Mouse (Mus musculus) adrenal gland, adult 8-10 months (tissue): Measurements from ENCODE around the gene Zfp975. TPM values are rescaled to one million over a fixed set of nuclear protein-coding genes. Genes with fewer than 3 reads are reported as not detected.
"Not testable (repeated sequence)": the region's sequence is repeated elsewhere in the genome, so short reads cannot be mapped to it uniquely, and the experiment has no call there.

Experiments
- DNase-seq: peaks from one replicate; pipeline ENCODE4 v3.0.0; 2022
- total RNA-seq, 4 experiments: library from RNA; stranded (reverse); gene quantifications; 2 replicates each; pipeline ENCODE4 v1.2.4; 2022

Gene Zfp975
- total RNA-seq = 10 to 100 TPM in 1 of 4 experiments, 1 to 10 TPM in 3; 5.0 to 10.2 (median 6.4) TPM

DNA sequence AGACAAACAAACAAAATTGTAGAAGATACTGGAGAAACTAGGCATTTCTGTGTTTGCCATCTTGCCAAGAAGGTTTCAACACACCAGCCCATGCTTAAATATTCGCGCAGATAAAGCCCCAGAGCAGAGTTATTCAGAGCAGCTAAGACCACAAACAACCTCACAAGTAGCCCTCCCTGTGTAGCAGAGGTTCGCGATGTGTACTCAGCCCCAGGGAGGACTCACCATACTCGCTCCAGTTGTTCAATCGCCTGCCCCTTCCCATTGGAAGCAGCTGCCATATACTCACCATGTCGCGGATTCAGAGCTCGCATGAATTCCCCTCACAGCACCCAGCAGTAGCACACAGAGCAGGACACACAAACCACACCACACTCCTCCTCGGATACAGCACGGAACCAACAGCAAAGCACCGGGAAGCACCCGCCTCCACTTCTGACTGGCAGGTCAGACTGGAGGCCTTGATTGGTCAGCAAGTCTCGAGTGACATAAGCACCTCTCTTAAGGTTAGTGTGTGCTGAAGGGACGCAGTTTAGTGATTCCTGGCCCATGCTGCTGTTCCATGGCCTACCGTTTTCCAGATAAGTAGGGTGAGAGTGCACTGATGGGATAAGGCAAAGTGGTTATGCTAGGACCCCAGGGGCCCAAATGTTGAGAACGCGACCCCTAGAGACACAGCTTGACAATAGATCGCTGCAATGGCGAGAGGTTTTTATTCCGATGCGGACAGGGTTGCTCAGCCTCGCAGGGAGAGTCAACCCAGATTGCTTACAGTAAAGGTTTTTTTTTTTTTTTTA, at the start of gene Zfp975:
Zfp975 (minus strand) TSS at position 381 of the 797 bp plus-strand sequence.
- peak; percentile 83 for DNase-seq

GRCm38 (mm10) chr7:42738536-42739210, 46.1 kb upstream of the Zfp975 start:
- DNase-seq = no peak

DNA sequence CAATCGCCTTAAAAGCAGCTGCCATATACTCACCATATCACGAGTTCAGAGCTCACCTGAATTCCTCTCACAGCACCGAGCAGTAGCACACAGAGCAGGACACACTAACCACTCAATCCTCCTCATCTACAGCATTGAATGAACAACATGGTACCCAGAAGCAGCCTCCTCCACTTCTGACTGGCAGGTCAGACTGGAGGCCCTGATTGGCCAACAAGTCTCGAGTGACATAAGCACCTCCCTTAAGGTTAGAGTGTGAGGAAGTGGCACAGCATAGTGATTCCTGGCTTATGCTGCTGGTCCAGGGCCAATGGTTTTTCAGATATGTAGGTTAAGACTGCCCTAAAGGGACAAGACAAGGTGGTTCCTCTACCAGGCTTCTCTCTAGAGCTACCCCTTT, 34.4 kb upstream of the Zfp975 start, which contains the start of gene Gm17067:
Gm17067 (minus strand) TSS at position 101 of the 400 bp plus-strand sequence.
- DNase-seq = not testable (repeated sequence)

- peak; percentile 2 for DNase-seq
Observed at GRCm38 (mm10) chr7:42693251-42693650, 709 bp upstream of the Zfp975 start.

GRCm38 (mm10) chr7:42680081-42680480, 12.5 kb downstream of the Zfp975 start:
- DNase-seq = not testable (repeated sequence)

GRCm38 (mm10) chr7:42679646-42680045, 12.9 kb downstream of the Zfp975 start:
- DNase-seq = not testable (repeated sequence)

GRCm38 (mm10) chr7:42660140-42660539, 32.4 kb downstream of the Zfp975 start:
- DNase-seq = not testable (repeated sequence)

DNA sequence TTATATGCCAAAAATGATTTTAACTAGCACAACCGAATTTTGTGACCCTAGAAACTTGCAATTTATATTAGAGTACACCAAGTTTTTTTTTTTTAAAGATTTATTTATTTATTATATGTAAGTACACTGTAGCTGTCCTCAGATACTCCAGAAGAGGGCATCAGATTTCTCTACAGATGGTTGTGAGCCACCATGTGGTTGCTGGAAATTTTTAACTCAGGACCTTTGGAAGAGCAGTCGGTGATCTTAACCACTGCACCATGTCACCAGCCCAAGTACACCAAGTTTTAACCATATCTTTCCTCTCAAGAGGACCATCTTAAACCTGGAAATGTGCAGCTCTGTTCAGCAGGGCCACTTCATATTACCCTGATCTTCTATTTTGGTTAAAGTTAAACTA, 37.3 kb downstream of the Zfp975 start:
- not testable (repeated sequence) for DNase-seq

GRCm38 (mm10) chr7:42643120-42643620, 49.4 kb downstream of the Zfp975 start:
- not testable (repeated sequence) for DNase-seq

- peak; percentile 70 for DNase-seq
Observed at GRCm38 (mm10) chr7:42642152-42643115, 50.1 kb downstream of the Zfp975 start, which contains the start of gene Zfp976. TSS of gene Zfp976 (minus strand) at chr7:42642588.

GRCm38 (mm10) chr7:42631031-42631430, 61.5 kb downstream of the Zfp975 start:
- DNase-seq = not testable (repeated sequence)

Other genes starting within 250 kb of the Zfp975 start
- not detected for gene 4933421I07Rik, start 244.6 kb downstream of the Zfp975 start, total RNA-seq
- gene Zfp141, start 187.0 kb downstream of the Zfp975 start, total RNA-seq = 10 to 100 TPM; 14.7 to 28.4 (median 20.0) TPM
- not detected for gene Gm21028, start 114.2 kb downstream of the Zfp975 start, total RNA-seq
- gene Zfp977, start 100.2 kb downstream of the Zfp975 start, total RNA-seq = 1 to 10 TPM; 1.0 to 4.0 (median 1.5) TPM
- 1 to 10 TPM; 5.2 to 8.0 (median 7.0) TPM for gene Zfp976, start 50.2 kb downstream of the Zfp975 start, total RNA-seq
- under 1 TPM in 2 of 4 experiments, not detected in 2; 0.08 to 0.15 TPM for gene Gm17067, start 34.3 kb upstream of the Zfp975 start, total RNA-seq
- gene Vmn2r62, start 100.8 kb upstream of the Zfp975 start, total RNA-seq = not detected
- gene Gm2381, start 174.5 kb upstream of the Zfp975 start, total RNA-seq = under 1 TPM; 0.07 to 0.59 (median 0.33) TPM
- gene Vmn2r63, start 241.1 kb upstream of the Zfp975 start, total RNA-seq = not detected